Mouse (Mus musculus) ES-E14 (cell line): ENCODE data around the gene Serpind1.

Experiments used
- CHD2 ChIP-seq: IDR thresholded peaks from 2 replicates; pipeline ENCODE4 v1.6.1; 2014; ENCODE audit warnings: mild to moderate bottlenecking, low read depth, low read length, inconsistent platforms
- HCFC1 ChIP-seq: IDR thresholded peaks from 2 replicates; pipeline ENCODE4 v1.6.1; 2012; ENCODE audit warnings: low read length, inconsistent platforms, borderline replicate concordance; ENCODE audit not compliant: insufficient read depth
- ZC3H11A ChIP-seq: IDR thresholded peaks from 2 replicates; pipeline ENCODE4 v1.6.1; 2012; ENCODE audit warnings: low read depth, mild to moderate bottlenecking, inconsistent platforms, low read length, borderline replicate concordance
- ZNF384 ChIP-seq: IDR thresholded peaks from 2 replicates; pipeline ENCODE4 v1.6.1; 2012; ENCODE audit warnings: low read depth, low read length, inconsistent platforms

- no peak for TF ChIP-seq HCFC1
- no peak for TF ChIP-seq ZNF384
- TF ChIP-seq ZC3H11A = no peak
- TF ChIP-seq CHD2 = no peak
Measured at GRCm38 (mm10) chr16:17312531-17312930, 18.6 kb upstream of the Serpind1 start.
